Mouse (Mus musculus) central nervous system, embryonic 14 days (tissue): Measurements from ENCODE around the gene 8030411F24Rik. TPM values are rescaled to one million over a fixed set of nuclear protein-coding genes. Genes with fewer than 3 reads are reported as not detected.

Source experiments
- polyA plus RNA-seq: library from polyadenylated mRNA; depleted of rRNA; stranded (reverse); fragments of >200 nt; gene quantifications from 2 replicates; pipeline ENCODE4 v1.2.3, GENCODE M21; 2012; rRNA removed

Gene 8030411F24Rik
- polyA plus RNA-seq: not detected in 2 replicates

DNA sequence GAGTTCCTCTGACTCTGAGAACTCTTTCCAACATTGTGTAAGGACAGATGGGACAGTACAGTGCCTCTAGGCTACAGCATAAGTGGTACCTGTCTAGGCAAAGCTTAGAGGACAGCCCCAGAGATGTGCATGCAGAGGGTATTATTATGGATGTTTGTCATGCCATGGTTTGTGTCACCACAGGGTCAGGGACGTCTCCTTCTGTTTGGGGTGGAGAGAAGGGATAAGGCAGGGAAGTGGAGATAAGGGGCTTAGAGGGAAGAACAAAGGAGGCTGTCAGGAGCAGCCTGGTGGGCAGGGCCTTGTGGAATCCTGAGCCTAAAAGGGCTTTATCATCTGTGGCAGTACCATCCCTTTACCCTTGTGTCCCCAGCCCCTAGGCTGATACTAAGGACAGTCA lies at the start of gene 8030411F24Rik:
Gene 8030411F24Rik, plus strand, starts transcription at position 301 of the 400 bp plus-strand sequence.

DNA sequence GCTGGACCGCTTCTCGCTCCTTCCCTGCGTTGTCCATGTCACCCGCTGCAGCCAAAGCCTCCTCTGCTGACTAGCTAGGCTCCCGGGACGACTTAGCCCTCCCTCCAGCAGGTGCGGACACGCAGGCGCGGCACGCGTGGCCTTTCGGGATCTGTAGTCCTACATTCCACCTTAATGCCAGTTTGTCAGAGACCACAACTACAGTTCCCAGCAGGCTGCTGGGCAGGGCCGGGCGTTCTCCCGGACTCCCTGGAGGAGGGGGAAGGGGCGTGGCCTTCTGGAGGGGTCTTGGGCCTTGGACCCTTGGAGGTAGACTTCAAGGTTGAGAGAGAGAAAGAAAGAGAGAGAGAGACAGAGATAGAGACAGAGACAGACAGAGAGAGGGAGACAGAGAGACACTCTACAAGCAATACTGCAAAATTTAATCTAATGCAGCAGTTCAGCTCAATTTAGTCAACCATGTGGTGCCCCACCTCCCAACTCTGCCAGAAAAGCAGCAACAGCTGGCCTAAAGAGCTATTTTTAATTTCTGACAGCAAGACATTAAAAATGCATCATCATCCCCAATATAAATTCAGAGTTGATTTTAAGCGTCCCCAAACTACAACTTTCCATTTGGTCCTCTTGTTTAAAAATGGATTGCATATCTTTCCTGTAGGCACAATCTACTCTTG lies 49.3 kb upstream of the 8030411F24Rik start, which contains the start of gene Napb:
Gene Napb, minus strand, starts transcription at position 141 of the 674 bp plus-strand sequence.

DNA sequence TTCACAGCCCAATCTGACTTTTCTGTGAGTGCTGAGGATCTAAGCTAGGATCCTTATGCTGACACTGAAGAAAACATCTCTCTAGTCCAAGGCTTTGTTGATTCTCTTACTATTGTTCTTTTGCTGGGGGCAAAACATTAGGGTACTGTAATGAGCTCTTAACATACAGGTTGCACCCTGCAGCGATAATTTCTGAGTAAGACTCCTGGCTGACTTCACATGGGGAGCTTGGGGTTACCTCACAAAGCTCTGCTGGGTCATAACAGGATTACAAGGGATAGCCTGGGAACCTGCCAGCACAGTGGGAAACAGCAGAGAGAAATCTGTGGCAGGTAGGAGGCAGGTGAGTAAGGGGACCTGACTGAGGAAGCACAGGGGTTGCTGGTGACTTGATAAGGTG lies 31.8 kb upstream of the 8030411F24Rik start, which contains the start of gene Cstl1:
Gene Cstl1, plus strand, starts transcription at position 301 of the 400 bp plus-strand sequence.

DNA sequence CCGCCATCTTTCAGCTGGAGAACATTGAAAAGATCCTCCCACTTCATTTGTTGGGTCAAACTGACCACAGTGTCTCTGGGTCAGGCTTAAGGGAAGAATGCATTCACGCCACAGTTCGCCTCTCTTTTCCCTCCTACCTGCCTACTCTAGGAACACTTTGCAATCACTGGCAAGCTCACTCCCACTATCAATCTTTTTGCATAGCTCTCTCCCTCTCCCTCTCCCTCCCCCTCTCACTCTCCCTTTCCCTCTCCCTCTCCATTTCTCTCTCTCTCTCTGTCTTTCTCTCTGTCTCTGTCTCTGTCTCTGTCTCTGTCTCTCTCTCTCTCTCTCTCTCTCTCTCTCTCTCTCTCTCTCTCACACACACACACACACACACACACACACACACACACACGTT lies 10.4 kb upstream of the 8030411F24Rik start, which contains the start of gene Cst11:
Gene Cst11, minus strand, starts transcription at position 101 of the 400 bp plus-strand sequence.

GRCm38 (mm10) chr2:148789142-148789541 lies 7.3 kb downstream of the 8030411F24Rik start, which contains the start of gene Cst12:
TSS of gene Cst12 (plus strand) at chr2:148789361.

GRCm38 (mm10) chr2:148798485-148798884 lies 16.7 kb downstream of the 8030411F24Rik start, which contains the start of gene Cst8:
TSS of gene Cst8 (plus strand) at chr2:148798785.

GRCm38 (mm10) chr2:148819909-148820308 lies 38.1 kb downstream of the 8030411F24Rik start, which contains the start of gene Cst13:
TSS of gene Cst13 (plus strand) at chr2:148820081.

DNA sequence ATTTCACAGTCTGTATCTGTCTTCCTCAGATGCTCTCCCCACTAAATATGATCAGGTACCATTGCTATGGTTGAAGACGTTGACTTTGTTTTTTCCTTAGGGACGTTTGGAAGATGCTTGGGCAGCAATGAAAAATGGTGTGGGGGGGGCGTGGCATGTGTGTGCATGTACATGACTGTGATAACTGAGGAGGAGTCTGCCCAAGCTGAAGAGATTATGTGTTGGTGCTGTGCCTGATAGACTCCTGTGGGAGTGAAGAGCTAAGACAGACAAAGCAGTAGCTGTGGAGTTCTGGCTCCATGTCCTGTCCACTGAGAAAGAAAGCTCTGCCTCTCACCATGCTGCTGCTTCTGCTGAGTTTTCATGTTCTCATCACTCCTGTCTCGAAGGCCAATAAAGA lies 53.1 kb downstream of the 8030411F24Rik start, which contains the start of gene Cst9:
Gene Cst9, plus strand, starts transcription at position 236 of the 400 bp plus-strand sequence.

Other genes starting within 250 kb of the 8030411F24Rik start
- gene Nxt1, start 109.4 kb upstream of the 8030411F24Rik start, polyA plus RNA-seq: 53.3 and 62.9 TPM in 2 replicates
- gene Gzf1, start 101.0 kb upstream of the 8030411F24Rik start, polyA plus RNA-seq: 15.8 and 17.5 TPM in 2 replicates
- 31.3 and 33.1 TPM in 2 replicates for gene Napb, start 49.5 kb upstream of the 8030411F24Rik start, polyA plus RNA-seq
- gene Cstl1, start 31.7 kb upstream of the 8030411F24Rik start, polyA plus RNA-seq: not detected in 2 replicates
- not detected in 2 replicates for gene Cst11, start 10.5 kb upstream of the 8030411F24Rik start, polyA plus RNA-seq
- not detected in 2 replicates for gene Cst12, start 7.4 kb downstream of the 8030411F24Rik start, polyA plus RNA-seq
- not detected in 2 replicates for gene Cst8, start 16.8 kb downstream of the 8030411F24Rik start, polyA plus RNA-seq
- not detected in 2 replicates for gene Cst13, start 38.1 kb downstream of the 8030411F24Rik start, polyA plus RNA-seq
- gene Cst9, start 53.1 kb downstream of the 8030411F24Rik start, polyA plus RNA-seq: not detected in 2 replicates
- not detected in 2 replicates for gene 9230104L09Rik, start 83.0 kb downstream of the 8030411F24Rik start, polyA plus RNA-seq
- 489 and 501 TPM in 2 replicates for gene Cst3, start 93.7 kb downstream of the 8030411F24Rik start, polyA plus RNA-seq
- gene Gm1330, start 221.2 kb downstream of the 8030411F24Rik start, polyA plus RNA-seq: not detected in 2 replicates
- not detected in 2 replicates for gene Gm10750, start 235.2 kb downstream of the 8030411F24Rik start, polyA plus RNA-seq